Mouse (Mus musculus) neural tube, embryonic 11.5 days (tissue): ENCODE measurements around the gene Tfpt. TPM values are rescaled to one million over a fixed set of nuclear protein-coding genes. Genes with fewer than 3 reads are reported as not detected.
A peak's percentile ranks its signal among the peaks of the same experiment; 100 is the strongest.

Experiments used
- ATAC-seq: fragments of 200-750 bp; cut with Nextera tagmentation; 2 replicates; pipeline ENCODE4 v1.8.0; 2017; ENCODE audit warnings: moderate number of reproducible peaks, mild to moderate bottlenecking, moderate TSS enrichment, moderate library complexity; ENCODE audit not compliant: insufficient read depth, low FRiP score, low TSS enrichment
- DNase-seq: peaks from one replicate; pipeline ENCODE4 v3.0.0-alpha.2; 2015; ENCODE audit warnings: low spot score
- H3K27ac ChIP-seq: fragments of 300-500 bp; sonication (generic); 2 replicates; pipeline ENCODE4 v1.5.1; 2014; ENCODE audit warnings: low read depth, mild to moderate bottlenecking, low read length
- H3K27me3 ChIP-seq: fragments of 300-500 bp; sonication (generic); 2 replicates; pipeline ENCODE4 v1.6.1; 2014; ENCODE audit warnings: mild to moderate bottlenecking, low read length, mixed read lengths; ENCODE audit not compliant: control insufficient read depth, insufficient read depth
- H3K36me3 ChIP-seq: fragments of 300-500 bp; sonication (generic); 2 replicates; pipeline ENCODE4 v1.6.1; 2014; ENCODE audit warnings: mild to moderate bottlenecking, low read length, moderate library complexity, mixed read lengths; ENCODE audit not compliant: control insufficient read depth, insufficient read depth
- H3K4me1 ChIP-seq: fragments of 300-500 bp; sonication (generic); 2 replicates; pipeline ENCODE4 v1.6.1; 2014; ENCODE audit warnings: low read length, mixed read lengths; ENCODE audit not compliant: control insufficient read depth, insufficient read depth
- H3K4me2 ChIP-seq: fragments of 300-500 bp; sonication (generic); 2 replicates; pipeline ENCODE4 v1.6.1; 2014; ENCODE audit warnings: low read depth, mild to moderate bottlenecking, moderate library complexity
- H3K4me3 ChIP-seq: fragments of 300-500 bp; sonication (generic); 2 replicates; pipeline ENCODE4 v1.5.1; 2014; ENCODE audit warnings: low read depth, low read length
- H3K9ac ChIP-seq: fragments of 300-500 bp; sonication (generic); 2 replicates; pipeline ENCODE4 v1.6.1; 2014; ENCODE audit warnings: mild to moderate bottlenecking, low read length
- H3K9me3 ChIP-seq: fragments of 300-500 bp; sonication (generic); 2 replicates; pipeline ENCODE4 v1.6.1; 2016; ENCODE audit warnings: low read length; ENCODE audit not compliant: control insufficient read depth
- WGBS: fragments of 180-500 bp; shearing (Covaris S2); extraction: QIAGEN DNeasy Blood & Tissue Kit; methylation state at CpG from one replicate; pipeline ENCODE4 v1.1.7; 2014; 5-methylcytosine and 5-hydroxymethylcytosine counted together
- polyA plus RNA-seq: library from polyadenylated mRNA; unstranded; fragments of >200 nt; fragmentation: Nextera tagmentation; extraction: Ambion mirVana; gene quantifications from 2 replicates; pipeline ENCODE4 v1.2.1, GENCODE M21; 2014

The Tfpt gene
- polyA plus RNA-seq, 1 experiment from 2014 or later, result 36.7 TPM

GRCm38 (mm10) chr7:3664524-3665214 is 34.9 kb upstream of the Tfpt start:
- Histone ChIP-seq H3K27ac (peak overlapping the region; percentile 23), H3K4me3 (peak overlapping the region; percentile 57), H3K27me3 (no peaks in the 10 kb centered on the region), H3K9ac (peak overlapping the region; percentile 74), H3K4me2 (peak overlapping the region; percentile 73), H3K4me1 (peaks cover 3% of the 10 kb centered on the region; the same call in 1 of the 2 replicates), H3K9me3 (no peaks in the 10 kb centered on the region), H3K36me3 (peaks cover 12% of the 10 kb centered on the region)
- peak; percentile 28 for DNase-seq
- WGBS, result 34% methylated on average over 15 of the region's 15 CpGs
- ATAC-seq, result peak; percentile 17

DNA sequence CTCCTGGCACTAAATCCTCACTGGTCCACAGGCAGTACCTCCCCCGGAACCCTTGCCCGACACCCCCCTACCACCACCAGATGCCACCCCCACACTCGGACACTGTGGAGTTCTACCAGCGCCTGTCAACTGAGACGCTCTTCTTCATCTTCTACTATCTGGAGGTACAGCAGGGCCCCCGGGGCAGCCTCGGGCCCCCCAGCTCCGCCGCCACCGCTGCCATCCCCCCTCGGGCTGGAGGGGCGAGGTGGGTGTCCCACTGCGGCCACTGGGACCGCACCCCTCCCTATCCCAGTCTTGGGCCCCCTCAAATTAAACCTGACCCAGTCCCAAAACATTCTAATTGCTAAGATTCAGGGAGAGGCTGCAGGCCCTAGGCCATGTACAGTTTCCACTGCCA is 28.8 kb upstream of the Tfpt start:
- WGBS, result 95% methylated on average over 14 of the region's 14 CpGs
- Histone ChIP-seq H3K4me2 (no peak overlapping the region), H3K27me3 (no peaks in the 10 kb centered on the region), H3K9ac (no peak overlapping the region), H3K9me3 (no peaks in the 10 kb centered on the region), H3K36me3 (peaks cover 53% of the 10 kb centered on the region), H3K4me3 (no peak overlapping the region), H3K4me1 (no peaks in the 10 kb centered on the region), H3K27ac (no peak overlapping the region)
- no peak for ATAC-seq
- DNase-seq, result no peak

- H3K4me3 ChIP-seq, result no peak overlapping the region
- WGBS, result 89% methylated on average over 4 of the region's 4 CpGs
- H3K9ac ChIP-seq, result no peak overlapping the region
- no peaks in the 10 kb centered on the region for H3K9me3 ChIP-seq
- H3K27me3 ChIP-seq, result no peaks in the 10 kb centered on the region
- no peaks in the 10 kb centered on the region for H3K4me1 ChIP-seq
- DNase-seq, result no peak
- ATAC-seq, result no peak
- H3K36me3 ChIP-seq, result peaks cover 62% of the 10 kb centered on the region
- H3K27ac ChIP-seq, result no peak overlapping the region
- H3K4me2 ChIP-seq, result no peak overlapping the region
Observed at GRCm38 (mm10) chr7:3656966-3657365, 27.2 kb upstream of the Tfpt start.

GRCm38 (mm10) chr7:3646641-3647040 is 16.9 kb upstream of the Tfpt start:
- no peak overlapping the region for H3K27ac ChIP-seq
- H3K9ac ChIP-seq, result peak overlapping the region; percentile 98
- DNase-seq (no peak), ATAC-seq (no peak)
- peaks cover 13% of the 10 kb centered on the region for H3K36me3 ChIP-seq
- H3K27me3 ChIP-seq, result no peaks in the 10 kb centered on the region
- peaks cover 21% of the 10 kb centered on the region for H3K4me1 ChIP-seq
- peak overlapping the region; percentile 100 for H3K4me3 ChIP-seq
- H3K4me2 ChIP-seq, result peak overlapping the region; percentile 73
- 79% methylated on average over 4 of the region's 4 CpGs for WGBS
- H3K9me3 ChIP-seq, result 0 out of 2 replicates have a peak, but pooled peaks cover 3% of the 10 kb centered on the region

GRCm38 (mm10) chr7:3646188-3646587 is 16.5 kb upstream of the Tfpt start:
- DNase-seq (no peak), ATAC-seq (no peak)
- H3K4me2 ChIP-seq, result peak overlapping the region; percentile 73
- peaks cover 21% of the 10 kb centered on the region for H3K4me1 ChIP-seq
- H3K27ac ChIP-seq, result no peak overlapping the region
- no peaks in the 10 kb centered on the region for H3K27me3 ChIP-seq
- H3K36me3 ChIP-seq, result peaks cover 12% of the 10 kb centered on the region
- 33% methylated on average over 9 of the region's 9 CpGs for WGBS
- peak overlapping the region; percentile 100 for H3K4me3 ChIP-seq
- 0 out of 2 replicates have a peak, but pooled peaks cover 3% of the 10 kb centered on the region for H3K9me3 ChIP-seq
- H3K9ac ChIP-seq, result peak overlapping the region; percentile 98

- H3K9ac ChIP-seq, result peak overlapping the region; percentile 98
Observed at GRCm38 (mm10) chr7:3645488-3646025, 15.8 kb upstream of the Tfpt start.

GRCm38 (mm10) chr7:3644672-3645487 is 15.2 kb upstream of the Tfpt start, which contains the start of gene Cnot3:
TSS of gene Cnot3 (plus strand) at chr7:3645268.
- Histone ChIP-seq H3K27ac (peak within 1 kb of the TSS; percentile 97), H3K4me1 (peaks cover 21% of the 10 kb centered on the region), H3K36me3 (peaks cover 6% of the 10 kb centered on the region), H3K9ac (peak within 1 kb of the TSS; percentile 98), H3K4me3 (peak within 1 kb of the TSS; percentile 100), H3K4me2 (peak within 1 kb of the TSS; percentile 73), H3K27me3 (no peaks in the 10 kb centered on the region), H3K9me3 (0 out of 2 replicates have a peak, but pooled peaks cover 3% of the 10 kb centered on the region)
- ATAC-seq (peak; percentile 98), DNase-seq (peak; percentile 98)
- WGBS, result 0% methylated on average over 57 of the region's 58 CpGs

More at GRCm38 (mm10) chr7:3645488-3646025, 15.8 kb upstream of the Tfpt start:
- Histone ChIP-seq H3K9me3 (0 out of 2 replicates have a peak, but pooled peaks cover 3% of the 10 kb centered on the region), H3K27me3 (no peaks in the 10 kb centered on the region), H3K27ac (peak overlapping the region; percentile 97), H3K4me2 (peak overlapping the region; percentile 73), H3K4me3 (peak overlapping the region; percentile 100), H3K36me3 (peaks cover 10% of the 10 kb centered on the region), H3K4me1 (peaks cover 21% of the 10 kb centered on the region)
- under 1% methylated on average over 40 of the region's 58 CpGs for WGBS
- no peak for DNase-seq
- ATAC-seq, result peak; percentile 1; the same call in 1 of the 2 replicates

GRCm38 (mm10) chr7:3644348-3644671 is 14.6 kb upstream of the Tfpt start:
- peaks cover 21% of the 10 kb centered on the region for H3K4me1 ChIP-seq
- H3K36me3 ChIP-seq, result peaks cover 6% of the 10 kb centered on the region
- no peak for DNase-seq
- H3K9ac ChIP-seq, result no peak overlapping the region
- WGBS, result 1% methylated on average over 11 of the region's 11 CpGs
- no peak overlapping the region for H3K27ac ChIP-seq
- H3K9me3 ChIP-seq, result 0 out of 2 replicates have a peak, but pooled peaks cover 3% of the 10 kb centered on the region
- no peak for ATAC-seq
- H3K27me3 ChIP-seq, result no peaks in the 10 kb centered on the region
- peak overlapping the region; percentile 100 for H3K4me3 ChIP-seq
- H3K4me2 ChIP-seq, result peak overlapping the region; percentile 50
